Mouse (Mus musculus): ENCODE results near the gene Cd160. TPM values are rescaled to one million over a fixed set of nuclear protein-coding genes. Genes with fewer than 3 reads are reported as not detected.

The Cd160 gene
- polyA plus RNA-seq, 1 experiment from 2014 or later, result 0.27 TPM

- ATAC-seq (ENCODE audit: low FRiP score, low read depth), result no peak
- H3K4me1 ChIP-seq, result peaks cover 7% of the 10 kb centered on the region
- H3K27ac ChIP-seq, result no peak overlapping the region
- 0 out of 2 replicates have a peak, but pooled peaks cover 5% of the 10 kb centered on the region for H3K27me3 ChIP-seq
- no peak overlapping the region for H3K4me2 ChIP-seq (replicated peaks)
- no peak overlapping the region for H3K4me3 ChIP-seq
- H3K9ac ChIP-seq, result no peak overlapping the region
- H3K9me3 ChIP-seq, result no peaks in the 10 kb centered on the region
- 41% methylated on average over 11 of the region's 11 CpGs for WGBS
- no peaks in the 10 kb centered on the region for H3K36me3 ChIP-seq
These were observed 3.9 kb downstream of the Cd160 start for GRCm38 (mm10) chr3:96825261-96825660.

GRCm38 (mm10) chr3:96824614-96825013 is 4.5 kb downstream of the Cd160 start:
- Histone ChIP-seq H3K4me1 (peaks cover 7% of the 10 kb centered on the region), H3K9ac (no peak overlapping the region), H3K4me2 (replicated peaks) (no peak overlapping the region), H3K36me3 (no peaks in the 10 kb centered on the region), H3K27me3 (0 out of 2 replicates have a peak, but pooled peaks cover 5% of the 10 kb centered on the region), H3K9me3 (no peaks in the 10 kb centered on the region), H3K27ac (no peak overlapping the region), H3K4me3 (no peak overlapping the region)
- ATAC-seq (ENCODE audit: low FRiP score, low read depth), result no peak
- WGBS, result 71% methylated on average over 12 of the region's 12 CpGs

GRCm38 (mm10) chr3:96823701-96824100 is 5.5 kb downstream of the Cd160 start:
- H3K4me3 ChIP-seq, result no peak overlapping the region
- ATAC-seq (ENCODE audit: low FRiP score, low read depth), result no peak
- H3K27ac ChIP-seq, result no peak overlapping the region
- no peak overlapping the region for H3K9ac ChIP-seq
- 0 out of 2 replicates have a peak, but pooled peaks cover 5% of the 10 kb centered on the region for H3K27me3 ChIP-seq
- no peak overlapping the region for H3K4me2 ChIP-seq (replicated peaks)
- 29% methylated on average over 3 of the region's 3 CpGs for WGBS
- no peaks in the 10 kb centered on the region for H3K36me3 ChIP-seq
- peaks cover 7% of the 10 kb centered on the region for H3K4me1 ChIP-seq
- H3K9me3 ChIP-seq, result no peaks in the 10 kb centered on the region

- Histone ChIP-seq H3K36me3 (no peaks in the 10 kb centered on the region), H3K27me3 (peaks cover 8% of the 10 kb centered on the region; the same call in 1 of the 2 replicates), H3K9me3 (no peaks in the 10 kb centered on the region), H3K9ac (no peak overlapping the region), H3K27ac (no peak overlapping the region), H3K4me2 (replicated peaks) (no peak overlapping the region), H3K4me3 (no peak overlapping the region), H3K4me1 (peaks cover 7% of the 10 kb centered on the region)
- no peak for ATAC-seq (ENCODE audit: low FRiP score, low read depth)
- WGBS, result 85% methylated on average over 4 of the region's 4 CpGs
These were observed 7.6 kb downstream of the Cd160 start for GRCm38 (mm10) chr3:96821581-96821980.

- H3K4me1 ChIP-seq, result peaks cover 7% of the 10 kb centered on the region
- 73% methylated on average over 6 of the region's 6 CpGs for WGBS
- no peaks in the 10 kb centered on the region for H3K9me3 ChIP-seq
- no peaks in the 10 kb centered on the region for H3K36me3 ChIP-seq
- peaks cover 13% of the 10 kb centered on the region; the same call in 1 of the 2 replicates for H3K27me3 ChIP-seq
- no peak for ATAC-seq (ENCODE audit: low FRiP score, low read depth)
- no peak overlapping the region for H3K27ac ChIP-seq
- no peak overlapping the region for H3K9ac ChIP-seq
- H3K4me2 ChIP-seq (replicated peaks), result no peak overlapping the region
- H3K4me3 ChIP-seq, result no peak overlapping the region
These were observed 8.8 kb downstream of the Cd160 start for GRCm38 (mm10) chr3:96820116-96820915.

- H3K4me3 ChIP-seq, result no peak overlapping the region
- WGBS, result 28% methylated on average over 6 of the region's 6 CpGs
- no peak overlapping the region for H3K27ac ChIP-seq
- no peak overlapping the region for H3K9ac ChIP-seq
- no peaks in the 10 kb centered on the region for H3K9me3 ChIP-seq
- H3K4me2 ChIP-seq (replicated peaks), result no peak overlapping the region
- H3K4me1 ChIP-seq, result peaks cover 29% of the 10 kb centered on the region
- no peak for ATAC-seq (ENCODE audit: low FRiP score, low read depth)
- H3K27me3 ChIP-seq, result peaks cover 36% of the 10 kb centered on the region
- no peaks in the 10 kb centered on the region for H3K36me3 ChIP-seq
These were observed 14.8 kb downstream of the Cd160 start for GRCm38 (mm10) chr3:96814342-96814741.

GRCm38 (mm10) chr3:96813591-96814244 is 15.4 kb downstream of the Cd160 start:
- 45% methylated on average over 7 of the region's 7 CpGs for WGBS
- H3K9ac ChIP-seq, result 0 out of 2 replicates have a peak overlapping the region, but pooled peaks have one; percentile 25
- H3K27me3 ChIP-seq, result peaks cover 36% of the 10 kb centered on the region
- no peak for ATAC-seq (ENCODE audit: low FRiP score, low read depth)
- no peak overlapping the region for H3K27ac ChIP-seq
- peaks cover 31% of the 10 kb centered on the region for H3K4me1 ChIP-seq
- H3K36me3 ChIP-seq, result no peaks in the 10 kb centered on the region
- peak overlapping the region; percentile 42 for H3K4me2 ChIP-seq (replicated peaks)
- H3K9me3 ChIP-seq, result no peaks in the 10 kb centered on the region
- no peak overlapping the region for H3K4me3 ChIP-seq

GRCm38 (mm10) chr3:96813106-96813505 is 16.0 kb downstream of the Cd160 start:
- WGBS, result 13% methylated on average over 9 of the region's 9 CpGs
- H3K27me3 ChIP-seq, result peaks cover 36% of the 10 kb centered on the region
- no peaks in the 10 kb centered on the region for H3K36me3 ChIP-seq
- H3K4me3 ChIP-seq, result no peak overlapping the region
- H3K4me1 ChIP-seq, result peaks cover 34% of the 10 kb centered on the region
- peak overlapping the region; percentile 42 for H3K4me2 ChIP-seq (replicated peaks)
- H3K9ac ChIP-seq, result 0 out of 2 replicates have a peak overlapping the region, but pooled peaks have one; percentile 25
- H3K27ac ChIP-seq, result no peak overlapping the region
- no peak for ATAC-seq (ENCODE audit: low FRiP score, low read depth)
- H3K9me3 ChIP-seq, result no peaks in the 10 kb centered on the region

GRCm38 (mm10) chr3:96812395-96813091 is 16.6 kb downstream of the Cd160 start:
- no peaks in the 10 kb centered on the region for H3K9me3 ChIP-seq
- H3K27me3 ChIP-seq, result peaks cover 36% of the 10 kb centered on the region
- H3K36me3 ChIP-seq, result no peaks in the 10 kb centered on the region
- ATAC-seq (ENCODE audit: low FRiP score, low read depth), result peak; percentile 49; the same call in 1 of the 2 replicates
- peaks cover 34% of the 10 kb centered on the region for H3K4me1 ChIP-seq
- 29% methylated on average over 20 of the region's 20 CpGs for WGBS
- H3K9ac ChIP-seq, result no peak overlapping the region
- H3K4me2 ChIP-seq (replicated peaks), result peak overlapping the region; percentile 40
- no peak overlapping the region for H3K4me3 ChIP-seq
- no peak overlapping the region for H3K27ac ChIP-seq

GRCm38 (mm10) chr3:96811232-96811631 is 17.9 kb downstream of the Cd160 start:
- peaks cover 32% of the 10 kb centered on the region for H3K27me3 ChIP-seq
- H3K9me3 ChIP-seq, result no peaks in the 10 kb centered on the region
- no peak overlapping the region for H3K27ac ChIP-seq
- WGBS, result 75% methylated on average over 3 of the region's 3 CpGs
- no peaks in the 10 kb centered on the region for H3K36me3 ChIP-seq
- H3K4me3 ChIP-seq, result no peak overlapping the region
- no peak overlapping the region for H3K9ac ChIP-seq
- no peak for ATAC-seq (ENCODE audit: low FRiP score, low read depth)
- peaks cover 34% of the 10 kb centered on the region for H3K4me1 ChIP-seq
- H3K4me2 ChIP-seq (replicated peaks), result no peak overlapping the region

GRCm38 (mm10) chr3:96808651-96809050 is 20.5 kb downstream of the Cd160 start:
- Histone ChIP-seq H3K27ac (no peak overlapping the region), H3K4me3 (no peak overlapping the region), H3K9me3 (no peaks in the 10 kb centered on the region), H3K27me3 (peaks cover 12% of the 10 kb centered on the region), H3K4me2 (replicated peaks) (no peak overlapping the region), H3K36me3 (peaks cover 6% of the 10 kb centered on the region), H3K4me1 (peaks cover 28% of the 10 kb centered on the region), H3K9ac (no peak overlapping the region)
- no peak for ATAC-seq (ENCODE audit: low FRiP score, low read depth)
- 81% methylated on average over 3 of the region's 3 CpGs for WGBS

- WGBS, result 77% methylated on average over 3 of the region's 3 CpGs
These were observed 21.0 kb downstream of the Cd160 start for GRCm38 (mm10) chr3:96808136-96808535.

More at GRCm38 (mm10) chr3:96808136-96808535, 21.0 kb downstream of the Cd160 start:
- Histone ChIP-seq H3K9me3 (no peaks in the 10 kb centered on the region), H3K27me3 (peaks cover 9% of the 10 kb centered on the region; the same call in 1 of the 2 replicates), H3K9ac (no peak overlapping the region), H3K27ac (no peak overlapping the region), H3K4me1 (peaks cover 22% of the 10 kb centered on the region), H3K4me2 (replicated peaks) (no peak overlapping the region), H3K36me3 (peaks cover 6% of the 10 kb centered on the region), H3K4me3 (no peak overlapping the region)
- no peak for ATAC-seq (ENCODE audit: low FRiP score, low read depth)
